ENCODE assay signal across 21 mouse cellular contexts in genomic region chr19:52788802-52789201, GRCm38 (mm10).
"Had no signal": no experiment of that assay in that cellular context is flagged by ENCODE, and none has a peak within 500 bp of the region (broad histone marks: within the 10 kb centered on the region; RNA-seq: fewer than 3 reads in every experiment).

No protein-coding gene starts in this region.

- H3K4me2 ChIP-seq: liver, embryonic 15.5 days; midbrain, embryonic 11.5 days; midbrain, embryonic 13.5 days; midbrain, embryonic 15.5 days; neural tube, embryonic 13.5 days; neural tube, embryonic 15.5 days had no signal

- H3K27ac ChIP-seq: liver, embryonic 15.5 days; macrophage; midbrain, embryonic 13.5 days; midbrain, embryonic 15.5 days; neural tube, embryonic 13.5 days; neural tube, embryonic 15.5 days had no signal

- DNase-seq: liver, postnatal 0 days; lung, adult 2 months; lung, postnatal 14 days; lung, postnatal 36 days; retina, postnatal 1 day; right cerebral cortex, adult 18-20 months; right cerebral cortex, postnatal 25 days; right cerebral cortex, postnatal 4 days; spleen, adult 18-20 months; thymus, adult 18-20 months; thymus, postnatal 14 days; thymus, postnatal 36 days had no signal

- H3K9me3 ChIP-seq: liver, embryonic 15.5 days; midbrain, embryonic 13.5 days; midbrain, embryonic 15.5 days; neural tube, embryonic 13.5 days; neural tube, embryonic 15.5 days had no signal

- H3K27me3 ChIP-seq: liver, embryonic 15.5 days; megakaryocyte, embryonic 14.5 days; midbrain, embryonic 13.5 days; midbrain, embryonic 15.5 days; neural tube, embryonic 13.5 days; neural tube, embryonic 15.5 days had no signal

- H3K36me3 ChIP-seq: liver, embryonic 15.5 days; midbrain, embryonic 13.5 days; midbrain, embryonic 15.5 days; neural tube, embryonic 13.5 days; neural tube, embryonic 15.5 days had no signal

- H3K4me3 ChIP-seq: liver, embryonic 15.5 days; megakaryocyte, embryonic 14.5 days; midbrain, embryonic 13.5 days; midbrain, embryonic 15.5 days; myocyte; neural tube, embryonic 13.5 days; neural tube, embryonic 15.5 days had no signal

- H3K4me1 ChIP-seq: liver, embryonic 15.5 days; megakaryocyte, embryonic 14.5 days; midbrain, embryonic 15.5 days; neural tube, embryonic 15.5 days had no signal

- ATAC-seq: liver, postnatal 0 days; midbrain, embryonic 13.5 days; midbrain, embryonic 15.5 days had no signal

- H3K9ac ChIP-seq: liver, embryonic 15.5 days; liver, postnatal 0 days; midbrain, embryonic 13.5 days; midbrain, embryonic 15.5 days; neural tube, embryonic 13.5 days; neural tube, embryonic 15.5 days had no signal
